Mouse (Mus musculus): ENCODE measurements around the gene Ugt1a6a. TPM values are rescaled to one million over a fixed set of nuclear protein-coding genes. Genes with fewer than 3 reads are reported as not detected.

The Ugt1a6a gene
- polyA plus RNA-seq, 1 experiment from 2014 or later = 15.4 TPM

DNA sequence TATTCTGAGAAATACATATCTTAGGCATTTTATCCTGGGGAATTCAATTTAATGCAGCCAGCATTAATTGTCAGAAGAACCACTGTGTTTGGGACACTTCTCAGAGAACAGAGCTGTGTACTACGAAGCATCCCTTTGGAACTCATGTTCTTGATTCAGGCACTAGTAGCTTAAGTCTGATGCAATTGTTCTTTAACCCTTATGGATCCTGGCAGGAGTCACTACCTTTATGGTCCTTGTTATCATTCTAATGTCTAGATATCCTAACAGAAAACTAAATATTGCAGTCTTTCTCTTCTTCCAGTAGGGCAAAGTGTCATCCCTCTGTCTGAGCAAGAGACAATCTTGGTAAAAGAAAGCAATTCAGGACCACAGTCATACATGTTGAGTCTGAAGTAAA lies 78.5 kb downstream of the Ugt1a6a start:
- no peaks in the 10 kb centered on the region for H3K36me3 ChIP-seq (replicated peaks)
- 46% methylated on average over 1 of the region's 1 CpGs for WGBS (ENCODE audit: insufficient replicate concordance)
- H3K9ac ChIP-seq = no peak overlapping the region
- peaks cover 40% of the 10 kb centered on the region for H3K9me3 ChIP-seq (replicated peaks)
- no peak for ATAC-seq (ENCODE audit: insufficient read depth)
- no peaks in the 10 kb centered on the region for H3K27me3 ChIP-seq
- peaks cover 8% of the 10 kb centered on the region for H3K4me1 ChIP-seq (replicated peaks)
- H3K27ac ChIP-seq (replicated peaks) = no peak overlapping the region
- no peak overlapping the region for H3K4me3 ChIP-seq (replicated peaks)
- H3K4me2 ChIP-seq = no peak overlapping the region

DNA sequence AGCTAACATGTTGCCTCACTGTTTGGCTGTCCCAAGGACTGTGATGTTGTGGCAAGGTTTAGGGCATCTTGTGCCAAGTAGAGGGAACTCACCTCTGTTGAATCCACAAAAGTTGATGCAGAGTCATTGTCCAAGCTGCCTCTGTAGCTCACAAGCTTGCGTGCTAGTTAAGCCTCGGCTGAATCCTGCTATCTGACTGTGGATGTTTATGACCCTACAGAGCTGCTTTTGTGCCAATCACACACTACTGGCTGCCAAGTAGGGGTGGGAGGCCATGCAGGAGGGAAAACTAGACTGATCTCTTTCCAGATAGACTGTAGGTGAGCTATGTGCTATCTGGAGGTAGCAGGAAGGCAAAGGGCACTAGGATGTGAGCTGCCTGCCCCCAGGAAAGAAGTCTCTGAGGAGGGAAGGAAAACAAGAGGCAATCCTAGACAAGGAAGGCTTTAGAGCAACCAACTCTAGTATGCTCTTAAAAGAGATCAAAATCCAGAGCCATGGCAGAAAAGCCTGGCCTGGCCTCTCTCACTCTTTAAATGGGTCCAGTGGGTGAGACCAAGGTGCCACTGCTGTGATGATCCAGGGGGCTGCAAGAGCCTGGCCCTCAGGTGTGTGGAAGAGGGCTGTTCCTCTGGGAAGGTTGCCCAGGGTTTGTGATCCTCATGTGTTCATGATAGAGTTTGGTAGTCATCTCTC lies 79.3 kb downstream of the Ugt1a6a start:
- Histone ChIP-seq H3K4me3 (replicated peaks) (no peak overlapping the region), H3K4me1 (replicated peaks) (no peaks in the 10 kb centered on the region), H3K4me2 (no peak overlapping the region), H3K27ac (replicated peaks) (no peak overlapping the region), H3K9me3 (replicated peaks) (peaks cover 40% of the 10 kb centered on the region), H3K9ac (no peak overlapping the region), H3K36me3 (replicated peaks) (no peaks in the 10 kb centered on the region), H3K27me3 (no peaks in the 10 kb centered on the region)
- WGBS (ENCODE audit: insufficient replicate concordance) = 59% methylated on average over 2 of the region's 2 CpGs
- ATAC-seq (ENCODE audit: insufficient read depth) = no peak

DNA sequence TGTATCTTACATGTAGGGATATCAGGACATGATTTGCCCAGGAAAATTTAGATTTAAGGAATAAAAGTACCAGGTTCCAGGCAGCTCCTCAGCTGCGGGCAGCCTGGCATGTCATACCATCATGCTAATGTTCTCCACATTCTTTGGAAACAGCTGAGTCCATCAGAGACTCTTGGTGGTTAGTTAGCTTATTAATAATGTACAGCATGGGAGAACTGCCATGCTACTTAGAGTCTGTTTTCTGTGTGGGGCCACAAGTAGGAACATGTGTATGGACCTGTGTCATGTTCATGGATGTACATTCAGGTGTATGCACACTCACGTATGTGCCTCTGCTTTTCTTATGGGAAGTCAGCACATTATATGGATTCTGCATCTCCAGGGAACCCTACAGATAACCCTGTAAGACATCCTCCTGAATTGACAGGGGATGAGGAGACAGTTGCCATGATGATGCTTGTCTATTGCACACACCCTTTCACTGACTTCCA lies 79.9 kb downstream of the Ugt1a6a start:
- no peaks in the 10 kb centered on the region for H3K36me3 ChIP-seq (replicated peaks)
- H3K27me3 ChIP-seq = no peaks in the 10 kb centered on the region
- H3K4me3 ChIP-seq (replicated peaks) = no peak overlapping the region
- H3K9ac ChIP-seq = no peak overlapping the region
- H3K4me2 ChIP-seq = no peak overlapping the region
- ATAC-seq (ENCODE audit: insufficient read depth) = no peak
- peaks cover 40% of the 10 kb centered on the region for H3K9me3 ChIP-seq (replicated peaks)
- H3K27ac ChIP-seq (replicated peaks) = no peak overlapping the region
- H3K4me1 ChIP-seq (replicated peaks) = no peaks in the 10 kb centered on the region
- 53% methylated on average over 2 of the region's 2 CpGs for WGBS (ENCODE audit: insufficient replicate concordance)

DNA sequence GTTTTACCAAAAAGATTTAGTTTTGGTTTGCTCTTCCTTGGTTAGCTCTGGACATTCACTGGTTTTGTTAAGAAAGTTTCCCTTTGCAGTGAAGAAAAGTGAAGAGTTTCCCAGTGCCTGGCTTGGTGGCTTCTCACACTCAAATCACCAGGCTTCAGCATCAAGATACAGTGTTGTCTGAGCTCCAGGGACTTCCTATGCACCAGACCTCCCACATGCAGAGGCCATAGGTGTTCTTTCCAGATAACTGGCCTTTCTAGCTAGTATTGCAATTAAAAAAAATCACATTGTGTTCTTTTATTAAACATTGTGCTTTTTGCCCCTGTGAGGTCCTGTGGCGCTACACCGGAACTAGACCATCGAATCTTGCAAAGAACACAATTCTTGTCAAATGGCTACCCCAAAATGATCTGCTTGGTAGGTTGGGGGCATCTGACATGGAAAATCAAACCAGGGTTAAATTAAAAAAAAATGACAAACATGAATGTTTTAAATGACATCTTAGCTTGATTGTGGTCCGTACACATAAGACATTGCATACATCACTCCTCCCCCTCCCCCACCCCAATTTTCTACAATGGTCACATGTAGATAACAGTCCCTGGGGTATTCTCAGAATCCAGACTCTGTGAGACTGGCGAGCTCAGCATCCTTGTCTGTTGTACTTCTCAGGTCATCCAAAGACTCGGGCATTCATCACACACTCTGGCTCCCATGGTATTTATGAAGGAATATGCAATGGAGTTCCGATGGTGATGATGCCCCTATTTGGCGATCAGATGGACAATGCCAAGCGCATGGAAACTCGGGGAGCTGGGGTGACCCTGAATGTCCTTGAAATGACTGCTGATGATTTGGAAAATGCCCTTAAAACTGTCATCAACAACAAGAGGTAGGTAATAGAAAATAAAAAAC lies 81.1 kb downstream of the Ugt1a6a start:
- ATAC-seq (ENCODE audit: insufficient read depth) = no peak
- Histone ChIP-seq H3K9ac (no peak overlapping the region), H3K27me3 (no peaks in the 10 kb centered on the region), H3K4me1 (replicated peaks) (no peaks in the 10 kb centered on the region), H3K9me3 (replicated peaks) (peaks cover 40% of the 10 kb centered on the region), H3K4me2 (no peak overlapping the region), H3K36me3 (replicated peaks) (no peaks in the 10 kb centered on the region), H3K4me3 (replicated peaks) (no peak overlapping the region), H3K27ac (replicated peaks) (no peak overlapping the region)
- WGBS (ENCODE audit: insufficient replicate concordance) = 54% methylated on average over 10 of the region's 10 CpGs

DNA sequence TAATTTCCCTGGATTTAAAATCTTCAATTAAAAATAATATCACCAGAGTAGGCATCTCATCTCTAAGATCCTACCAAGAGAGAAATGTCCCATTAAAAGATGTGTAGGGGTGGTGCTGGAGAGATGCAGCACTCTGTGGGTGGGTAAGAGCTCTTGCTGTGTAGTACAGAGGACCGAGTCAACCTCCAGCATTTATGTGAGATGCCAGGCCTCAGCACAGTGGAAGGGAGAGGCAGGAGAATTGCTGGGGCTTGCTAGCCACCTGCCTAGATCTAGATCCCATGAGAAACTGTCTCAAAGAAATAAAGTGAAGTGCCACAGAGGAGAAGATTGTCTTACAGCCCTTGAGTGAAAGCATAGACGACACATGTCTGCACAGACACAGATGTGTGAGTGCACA lies 81.9 kb downstream of the Ugt1a6a start:
- H3K4me3 ChIP-seq (replicated peaks) = no peak overlapping the region
- H3K36me3 ChIP-seq (replicated peaks) = no peaks in the 10 kb centered on the region
- ATAC-seq (ENCODE audit: insufficient read depth) = no peak
- no peak overlapping the region for H3K27ac ChIP-seq (replicated peaks)
- no peaks in the 10 kb centered on the region for H3K27me3 ChIP-seq
- WGBS (ENCODE audit: insufficient replicate concordance) = 41% methylated on average over 2 of the region's 2 CpGs
- no peak overlapping the region for H3K9ac ChIP-seq
- no peaks in the 10 kb centered on the region for H3K4me1 ChIP-seq (replicated peaks)
- H3K4me2 ChIP-seq = no peak overlapping the region
- peaks cover 40% of the 10 kb centered on the region for H3K9me3 ChIP-seq (replicated peaks)

DNA sequence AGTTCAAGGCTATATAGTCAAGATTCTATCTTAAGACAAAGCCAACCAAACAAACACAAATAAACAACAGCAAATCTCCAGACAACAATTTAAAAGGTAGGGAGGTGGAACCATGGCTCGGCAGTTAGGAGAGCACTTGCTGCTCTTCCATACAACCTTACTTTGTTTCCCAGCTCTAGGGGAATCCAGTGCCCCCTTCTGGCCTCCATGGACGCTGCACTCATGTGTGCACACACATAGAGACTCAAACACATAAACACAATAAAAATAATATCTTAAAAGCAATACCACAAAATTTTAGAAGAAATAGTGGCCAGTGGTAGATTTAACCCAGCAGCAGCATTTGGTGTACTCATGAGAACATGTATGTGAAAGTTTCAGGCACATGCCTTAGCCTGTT lies 82.5 kb downstream of the Ugt1a6a start:
- no peak overlapping the region for H3K9ac ChIP-seq
- H3K4me3 ChIP-seq (replicated peaks) = no peak overlapping the region
- no peaks in the 10 kb centered on the region for H3K36me3 ChIP-seq (replicated peaks)
- peaks cover 35% of the 10 kb centered on the region for H3K9me3 ChIP-seq (replicated peaks)
- no peak overlapping the region for H3K27ac ChIP-seq (replicated peaks)
- no peaks in the 10 kb centered on the region for H3K4me1 ChIP-seq (replicated peaks)
- no peak for ATAC-seq (ENCODE audit: insufficient read depth)
- no peak overlapping the region for H3K4me2 ChIP-seq
- H3K27me3 ChIP-seq = no peaks in the 10 kb centered on the region
- 46% methylated on average over 2 of the region's 2 CpGs for WGBS (ENCODE audit: insufficient replicate concordance)

DNA sequence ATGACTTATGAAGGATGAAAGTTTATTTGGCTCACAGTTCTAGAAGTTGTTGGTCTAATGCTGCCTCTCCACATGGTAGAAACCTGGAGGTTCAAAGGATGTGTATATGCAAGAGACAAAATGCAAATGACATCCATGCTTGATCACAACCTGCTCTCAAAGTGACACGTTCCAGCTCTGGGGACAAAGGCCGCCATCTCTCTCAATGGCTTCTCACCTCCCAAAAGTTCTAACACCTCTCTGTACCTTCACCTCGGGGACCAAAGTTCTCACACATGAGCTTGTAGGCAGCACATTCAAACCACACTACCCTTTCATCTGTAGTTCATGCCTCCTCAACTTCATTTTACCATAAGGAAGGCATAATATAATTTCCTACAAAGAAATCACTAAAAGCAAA lies 83.0 kb downstream of the Ugt1a6a start:
- Histone ChIP-seq H3K36me3 (replicated peaks) (no peaks in the 10 kb centered on the region), H3K9ac (no peak overlapping the region), H3K4me2 (no peak overlapping the region), H3K27me3 (no peaks in the 10 kb centered on the region), H3K4me3 (replicated peaks) (no peak overlapping the region), H3K9me3 (replicated peaks) (peaks cover 33% of the 10 kb centered on the region), H3K4me1 (replicated peaks) (no peaks in the 10 kb centered on the region), H3K27ac (replicated peaks) (no peak overlapping the region)
- no peak for ATAC-seq (ENCODE audit: insufficient read depth)
- WGBS (ENCODE audit: insufficient replicate concordance) = 25% methylated on average over 3 of the region's 3 CpGs

DNA sequence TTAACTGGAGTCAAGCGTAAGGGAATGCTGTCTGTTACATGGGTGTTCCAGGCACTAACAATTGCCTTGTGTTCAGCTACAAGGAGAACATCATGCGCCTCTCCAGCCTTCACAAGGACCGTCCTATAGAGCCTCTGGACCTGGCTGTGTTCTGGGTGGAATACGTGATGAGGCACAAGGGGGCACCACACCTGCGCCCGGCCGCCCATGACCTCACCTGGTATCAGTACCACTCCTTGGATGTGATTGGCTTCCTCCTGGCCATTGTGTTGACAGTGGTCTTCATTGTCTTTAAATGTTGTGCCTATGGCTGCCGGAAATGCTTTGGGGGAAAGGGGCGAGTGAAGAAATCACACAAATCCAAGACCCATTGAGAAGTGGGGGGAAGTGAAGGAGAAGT lies 83.4 kb downstream of the Ugt1a6a start:
- Histone ChIP-seq H3K27me3 (no peaks in the 10 kb centered on the region), H3K36me3 (replicated peaks) (no peaks in the 10 kb centered on the region), H3K9me3 (replicated peaks) (peaks cover 33% of the 10 kb centered on the region), H3K4me2 (no peak overlapping the region), H3K9ac (no peak overlapping the region), H3K4me1 (replicated peaks) (no peaks in the 10 kb centered on the region), H3K4me3 (replicated peaks) (no peak overlapping the region), H3K27ac (replicated peaks) (no peak overlapping the region)
- WGBS (ENCODE audit: insufficient replicate concordance) = 59% methylated on average over 9 of the region's 9 CpGs
- no peak for ATAC-seq (ENCODE audit: insufficient read depth)

DNA sequence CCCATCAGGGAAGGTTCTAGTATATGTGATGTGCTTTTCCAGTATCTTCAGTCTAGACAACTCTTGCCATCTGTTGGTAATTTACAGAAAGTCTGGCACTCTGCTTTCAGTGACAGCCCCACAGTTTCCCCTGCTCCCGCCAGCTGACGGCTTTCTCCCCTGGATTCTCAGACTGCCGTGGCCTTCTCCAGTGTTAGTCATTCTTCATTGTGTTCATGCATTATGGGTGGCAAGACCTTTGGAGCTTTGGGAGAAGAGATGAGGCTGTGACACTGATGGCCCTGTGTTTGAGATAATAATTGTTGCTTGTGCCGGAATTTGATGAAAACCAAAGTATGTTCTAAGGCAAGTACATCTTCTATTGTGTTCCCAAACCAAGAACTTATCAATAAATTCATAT lies 84.0 kb downstream of the Ugt1a6a start:
- no peak overlapping the region for H3K4me3 ChIP-seq (replicated peaks)
- 40% methylated on average over 4 of the region's 4 CpGs for WGBS (ENCODE audit: insufficient replicate concordance)

DNA sequence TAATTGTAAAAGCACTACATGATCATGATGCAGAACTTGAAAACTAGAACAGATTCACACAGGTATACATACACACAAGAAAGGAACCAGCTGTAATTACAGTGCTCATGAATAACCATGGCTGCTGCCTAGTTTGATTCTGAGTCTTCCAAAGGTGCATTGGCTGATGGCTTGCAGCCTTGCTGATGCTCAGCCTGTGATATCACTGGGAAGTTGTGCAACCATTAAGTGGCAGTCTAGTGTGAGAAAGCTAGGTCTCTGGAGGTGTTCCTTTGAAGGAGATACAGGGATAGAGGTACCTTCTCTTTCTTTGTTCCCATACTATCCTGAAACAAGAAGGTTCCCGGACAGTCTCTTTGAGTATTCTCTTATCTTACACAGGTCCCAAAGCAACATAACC lies 84.4 kb downstream of the Ugt1a6a start:
- Histone ChIP-seq H3K27me3 (no peaks in the 10 kb centered on the region), H3K4me3 (replicated peaks) (no peak overlapping the region), H3K36me3 (replicated peaks) (no peaks in the 10 kb centered on the region), H3K27ac (replicated peaks) (no peak overlapping the region), H3K4me1 (replicated peaks) (no peaks in the 10 kb centered on the region), H3K4me2 (no peak overlapping the region), H3K9me3 (replicated peaks) (peaks cover 25% of the 10 kb centered on the region), H3K9ac (no peak overlapping the region)
- no peak for ATAC-seq (ENCODE audit: insufficient read depth)
- WGBS (ENCODE audit: insufficient replicate concordance) = 13% methylated on average over 1 of the region's 1 CpGs

More for the DNA sequence above, 84.0 kb downstream of the Ugt1a6a start:
- no peak overlapping the region for H3K9ac ChIP-seq
- no peak overlapping the region for H3K27ac ChIP-seq (replicated peaks)
- no peak for ATAC-seq (ENCODE audit: insufficient read depth)
- H3K4me2 ChIP-seq = no peak overlapping the region
- H3K27me3 ChIP-seq = no peaks in the 10 kb centered on the region
- no peaks in the 10 kb centered on the region for H3K4me1 ChIP-seq (replicated peaks)
- H3K9me3 ChIP-seq (replicated peaks) = peaks cover 29% of the 10 kb centered on the region
- no peaks in the 10 kb centered on the region for H3K36me3 ChIP-seq (replicated peaks)

DNA sequence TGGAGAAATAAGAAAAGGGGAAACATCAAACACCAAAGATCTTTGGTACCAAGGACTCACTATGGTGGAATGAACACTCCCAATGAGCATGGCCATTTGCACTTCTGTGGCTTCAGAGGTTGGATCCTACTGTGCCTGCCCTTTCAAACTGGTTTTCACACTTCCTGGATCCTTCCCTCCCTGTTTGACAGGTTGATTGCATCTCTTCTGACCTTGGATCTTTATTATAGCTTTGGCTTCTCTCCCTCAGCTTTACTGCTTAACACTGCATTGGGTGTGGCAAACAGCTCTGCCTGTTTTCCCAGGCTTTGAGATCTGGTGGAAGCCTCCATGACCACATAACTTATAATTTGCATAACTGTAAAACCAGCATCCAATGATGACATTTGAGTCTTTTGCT lies 85.7 kb downstream of the Ugt1a6a start:
- Histone ChIP-seq H3K9ac (no peak overlapping the region), H3K4me1 (replicated peaks) (no peaks in the 10 kb centered on the region), H3K4me2 (no peak overlapping the region), H3K9me3 (replicated peaks) (peaks cover 16% of the 10 kb centered on the region), H3K4me3 (replicated peaks) (no peak overlapping the region), H3K36me3 (replicated peaks) (no peaks in the 10 kb centered on the region), H3K27me3 (no peaks in the 10 kb centered on the region), H3K27ac (replicated peaks) (no peak overlapping the region)
- ATAC-seq (ENCODE audit: insufficient read depth) = no peak
